Mouse (Mus musculus): ENCODE measurements at regions not wholly inside any gene's neighbourhood (a gene's known extent, or its start where the extent isn't known, plus 50 kb on each side); places are given as distances from the start of the nearest gene placed in this dataset.

- TF ChIP-seq RAD21 (IDR thresholded peaks at IDR 0.05; ENCODE audit: low read depth, low read length) (peak; percentile 56), USF2 (conservative IDR thresholded peaks at IDR 0.05; ENCODE audit: low read depth, low read length) (no peak), CTCF (conservative IDR thresholded peaks at IDR 0.05 in 1 of 2, IDR thresholded peaks at IDR 0.05 in 1 of 2; ENCODE audit: low read depth in 2 of 2, low read length in 2 of 2) (peak in 1 of 2 experiments; percentile 52; a peak in 2 of 4 replicates), MAX (IDR thresholded peaks at IDR 0.05; ENCODE audit: low read length) (no peak), SMC3 (IDR thresholded peaks at IDR 0.05; ENCODE audit: low read depth, low read length) (peak; percentile 32)
- no peak for DNase-seq (ENCODE audit: extremely low read depth)
- H3K36me3 ChIP-seq (replicated peaks in 1 of 2; ENCODE audit: control insufficient read depth in 1 of 2, insufficient read depth in 1 of 2, low read length in 1 of 2), result no peaks in the 10 kb centered on the region
- H3K79me2 ChIP-seq (replicated peaks; ENCODE audit: control insufficient read depth, extremely low read depth, insufficient read depth, poor library complexity, severe bottlenecking), result no peaks in the 10 kb centered on the region
- H3K9me3 ChIP-seq (replicated peaks; ENCODE audit: low read length), result no peaks in the 10 kb centered on the region
- H3K4me2 ChIP-seq (ENCODE audit: insufficient read depth, low read depth, poor library complexity, severe bottlenecking), result no peak overlapping the region
- H3K9ac ChIP-seq (ENCODE audit: insufficient read depth, low read depth), result no peak overlapping the region
- in situ Hi-C loops (cut with MboI; ENCODE audit: low pct_ligation_motif_present, low pct_unique_long_range_greater_than_20kb, low sequenced_read_pairs), result no loop called here
- H3K27ac ChIP-seq (ENCODE audit: insufficient read depth, low read depth), result no peak overlapping the region
- no peaks in the 10 kb centered on the region for H3K27me3 ChIP-seq (replicated peaks)
- dilution Hi-C loops (cut with MboI; ENCODE audit: extremely low pct_ligation_motif_present, extremely low pct_unique_long_range_greater_than_20kb, low sequenced_read_pairs), result no loop called here
- H3K4me3 ChIP-seq (replicated peaks in 1 of 3; ENCODE audit: low read depth in 2 of 3, low read length in 2 of 3, poor library complexity in 1 of 3), result no peak overlapping the region
- peaks cover 4 to 15% of the 10 kb centered on the region in 2 experiments for H3K4me1 ChIP-seq (ENCODE audit: control insufficient read depth in 1 of 2, insufficient read depth in 2 of 2)
These were observed 256.9 kb downstream of the Gm11361 start for GRCm38 (mm10) chr13:28514245-28514644.

- Histone ChIP-seq H3K9me3 (replicated peaks; ENCODE audit: low read length) (no peaks in the 10 kb centered on the region), H3K4me3 (replicated peaks in 1 of 3; ENCODE audit: low read depth in 2 of 3, low read length in 2 of 3, poor library complexity in 1 of 3) (no peak overlapping the region), H3K4me2 (ENCODE audit: insufficient read depth, low read depth, poor library complexity, severe bottlenecking) (no peak overlapping the region), H3K79me2 (replicated peaks; ENCODE audit: control insufficient read depth, extremely low read depth, insufficient read depth, poor library complexity, severe bottlenecking) (no peaks in the 10 kb centered on the region), H3K27ac (ENCODE audit: insufficient read depth, low read depth) (no peak overlapping the region), H3K27me3 (replicated peaks) (no peaks in the 10 kb centered on the region), H3K4me1 (ENCODE audit: control insufficient read depth in 1 of 2, insufficient read depth in 2 of 2) (peaks cover 4 to 15% of the 10 kb centered on the region in 2 experiments), H3K9ac (ENCODE audit: insufficient read depth, low read depth) (no peak overlapping the region), H3K36me3 (replicated peaks in 1 of 2; ENCODE audit: control insufficient read depth in 1 of 2, insufficient read depth in 1 of 2, low read length in 1 of 2) (no peaks in the 10 kb centered on the region)
- in situ Hi-C loops (cut with MboI; ENCODE audit: low pct_ligation_motif_present, low pct_unique_long_range_greater_than_20kb, low sequenced_read_pairs) (no loop called here), dilution Hi-C loops (cut with MboI; ENCODE audit: extremely low pct_ligation_motif_present, extremely low pct_unique_long_range_greater_than_20kb, low sequenced_read_pairs) (no loop called here)
- no peak for DNase-seq (ENCODE audit: extremely low read depth)
- no peak for TF ChIP-seq UBTF (IDR thresholded peaks at IDR 0.05; ENCODE audit: low read depth, low read length)
- TF ChIP-seq JUND (conservative IDR thresholded peaks at IDR 0.05; ENCODE audit: low read depth, low read length), result no peak
- no peak for TF ChIP-seq CHD1 (IDR thresholded peaks at IDR 0.05; ENCODE audit: low read depth, low read length)
- no peak for TF ChIP-seq MAFK (IDR thresholded peaks at IDR 0.05; ENCODE audit: insufficient replicate concordance, low read length)
- no peak for TF ChIP-seq TCF12 (IDR thresholded peaks at IDR 0.05; ENCODE audit: low read depth, low read length)
- no peak for TF ChIP-seq TBP (conservative IDR thresholded peaks at IDR 0.05; ENCODE audit: low read depth, low read length)
- TF ChIP-seq ELF1 (IDR thresholded peaks at IDR 0.05; ENCODE audit: low read depth, low read length), result no peak
- TF ChIP-seq MAX (IDR thresholded peaks at IDR 0.05; ENCODE audit: low read length), result no peak
- no peak for TF ChIP-seq EP300 (IDR thresholded peaks at IDR 0.05; ENCODE audit: low read length)
- TF ChIP-seq NELFE (IDR thresholded peaks at IDR 0.05; ENCODE audit: low read depth, low read length), result no peak
- TF ChIP-seq ZMIZ1 (IDR thresholded peaks at IDR 0.05; ENCODE audit: low read depth, low read length), result no peak
- no peak for TF ChIP-seq MXI1 (IDR thresholded peaks at IDR 0.05; ENCODE audit: low read depth, low read length)
- no peak for TF ChIP-seq USF2 (conservative IDR thresholded peaks at IDR 0.05; ENCODE audit: low read depth, low read length)
- no peak for TF ChIP-seq GABPA (IDR thresholded peaks at IDR 0.05; ENCODE audit: insufficient replicate concordance, low read depth, low read length)
- TF ChIP-seq IRF4 (IDR thresholded peaks at IDR 0.05; ENCODE audit: low read depth, low read length), result no peak
- no peak for TF ChIP-seq RCOR1 (conservative IDR thresholded peaks at IDR 0.05; ENCODE audit: low read depth, low read length)
These were observed 256.0 kb downstream of the Gm11361 start for GRCm38 (mm10) chr13:28513336-28513735.

Data from CH12.LX (cell line).